Mouse (Mus musculus) ES-E14 (cell line): ENCODE results near the gene Igf1. TPM values are rescaled to one million over a fixed set of nuclear protein-coding genes. Genes with fewer than 3 reads are reported as not detected.

Experiments
- DNase-seq: peaks from one replicate; pipeline ENCODE4 v3.0.0-alpha.2; 2013; ENCODE audit warnings: low read depth, low spot score
- H3K27ac ChIP-seq: 2 replicates; pipeline ENCODE4 v1.5.1; 2012; ENCODE audit warnings: low read depth, mild to moderate bottlenecking, low read length, moderate library complexity, mixed read lengths; ENCODE audit not compliant: poor library complexity, insufficient read depth, severe bottlenecking
- H3K36me3 ChIP-seq: 2 replicates; pipeline ENCODE4 v1.6.1; 2012; ENCODE audit warnings: mild to moderate bottlenecking, low read length, moderate library complexity, mixed read lengths; ENCODE audit not compliant: control insufficient read depth, poor library complexity, insufficient read depth, severe bottlenecking
- H3K4me1 ChIP-seq, 2 experiments: fragments of 150-350 bp in 1 of 2; sonication (generic) in 1 of 2; 2 replicates each; pipeline ENCODE4 v1.6.1; 2012; ENCODE audit warnings: low read length in 2 of 2, mild to moderate bottlenecking in 1 of 2, mixed read lengths in 1 of 2; ENCODE audit not compliant: control insufficient read depth in 2 of 2, insufficient read depth in 2 of 2, poor library complexity in 1 of 2
- H3K4me3 ChIP-seq, 2 experiments: fragments of 150-350 bp in 1 of 2; sonication (generic) in 1 of 2; 2 replicates each; pipeline ENCODE4 v1.5.1; 2012; ENCODE audit warnings: low read length in 2 of 2, low read depth in 1 of 2, mild to moderate bottlenecking in 1 of 2, mixed read lengths in 1 of 2; ENCODE audit not compliant: insufficient read depth in 1 of 2, poor library complexity in 1 of 2, severe bottlenecking in 1 of 2
- H3K9ac ChIP-seq: 2 replicates; pipeline ENCODE4 v1.6.1; 2012; ENCODE audit warnings: low read depth, mild to moderate bottlenecking, low read length, mixed read lengths; ENCODE audit not compliant: poor library complexity, insufficient read depth, severe bottlenecking
- H3K9me3 ChIP-seq: fragments of 150-350 bp; sonication (generic); 2 replicates; pipeline ENCODE4 v1.6.1; 2012; ENCODE audit warnings: low read depth, mild to moderate bottlenecking, low read length; ENCODE audit not compliant: control insufficient read depth, insufficient read depth
- CHD2 ChIP-seq: IDR thresholded peaks from 2 replicates; pipeline ENCODE4 v1.6.1; 2014; ENCODE audit warnings: mild to moderate bottlenecking, low read depth, low read length, inconsistent platforms
- HCFC1 ChIP-seq: IDR thresholded peaks from 2 replicates; pipeline ENCODE4 v1.6.1; 2012; ENCODE audit warnings: low read length, inconsistent platforms, borderline replicate concordance; ENCODE audit not compliant: insufficient read depth
- MAFK ChIP-seq: IDR thresholded peaks from 2 replicates; pipeline ENCODE4 v1.6.1; 2014; ENCODE audit warnings: mild to moderate bottlenecking, low read depth, low read length, inconsistent platforms; ENCODE audit not compliant: insufficient read depth
- ZC3H11A ChIP-seq: IDR thresholded peaks from 2 replicates; pipeline ENCODE4 v1.6.1; 2012; ENCODE audit warnings: low read depth, mild to moderate bottlenecking, inconsistent platforms, low read length, borderline replicate concordance
- ZNF384 ChIP-seq: IDR thresholded peaks from 2 replicates; pipeline ENCODE4 v1.6.1; 2012; ENCODE audit warnings: low read depth, low read length, inconsistent platforms
- in situ Hi-C, 2 experiments: fragments of 600-800 bp; cut with MboI; formaldehyde crosslinking; loops; one replicate each; pipeline ENCODE4 v1.15.1; 2025; ENCODE audit warnings: low sequenced_read_pairs in 2 of 2, inconsistent platforms in 1 of 2; ENCODE audit not compliant: unreplicated experiment in 2 of 2
- total RNA-seq: library from RNA; depleted of rRNA; stranded (reverse); fragments of 300-350 nt; gene quantifications from 2 replicates; pipeline ENCODE4 v1.2.3, GENCODE M21; 2012

Gene Igf1
- total RNA-seq, 1 experiment, result 0.40 TPM

GRCm38 (mm10) chr10:87904324-87904723 lies 46.3 kb downstream of the Igf1 start:
- DNase-seq, result no peak
- Histone ChIP-seq H3K4me3 (no peak overlapping the region), H3K9me3 (no peaks in the 10 kb centered on the region), H3K4me1 (no peaks in the 10 kb centered on the region), H3K27ac (no peak overlapping the region), H3K36me3 (no peaks in the 10 kb centered on the region), H3K9ac (no peak overlapping the region)
- in situ Hi-C loops, result no loop called here
- TF ChIP-seq ZNF384, result no peak
- no peak for TF ChIP-seq CHD2
- no peak for TF ChIP-seq HCFC1
- TF ChIP-seq MAFK, result no peak
- no peak for TF ChIP-seq ZC3H11A

GRCm38 (mm10) chr10:87905087-87905486 lies 47.0 kb downstream of the Igf1 start:
- Histone ChIP-seq H3K4me1 (no peaks in the 10 kb centered on the region), H3K9me3 (no peaks in the 10 kb centered on the region), H3K4me3 (no peak overlapping the region), H3K36me3 (no peaks in the 10 kb centered on the region), H3K27ac (no peak overlapping the region), H3K9ac (no peak overlapping the region)
- in situ Hi-C loops, result no loop called here
- TF ChIP-seq MAFK, result no peak
- no peak for TF ChIP-seq HCFC1
- TF ChIP-seq ZNF384, result no peak
- no peak for TF ChIP-seq ZC3H11A
- TF ChIP-seq CHD2, result no peak
- DNase-seq, result no peak

GRCm38 (mm10) chr10:87906121-87906520 lies 48.1 kb downstream of the Igf1 start:
- no peak overlapping the region for H3K27ac ChIP-seq
- no peak overlapping the region for H3K4me3 ChIP-seq
- no peaks in the 10 kb centered on the region for H3K36me3 ChIP-seq
- no peaks in the 10 kb centered on the region for H3K4me1 ChIP-seq
- DNase-seq, result no peak
- no peak overlapping the region for H3K9ac ChIP-seq
- in situ Hi-C loops, result no loop called here
- H3K9me3 ChIP-seq, result no peaks in the 10 kb centered on the region
- TF ChIP-seq HCFC1 (no peak), ZC3H11A (no peak), ZNF384 (no peak), MAFK (no peak), CHD2 (no peak)

GRCm38 (mm10) chr10:87906757-87907307 lies 48.8 kb downstream of the Igf1 start:
- no peak for DNase-seq
- TF ChIP-seq CHD2, result no peak
- no peak for TF ChIP-seq ZNF384
- in situ Hi-C loops, result no loop called here
- no peak overlapping the region for H3K4me3 ChIP-seq
- H3K4me1 ChIP-seq, result no peaks in the 10 kb centered on the region
- H3K36me3 ChIP-seq, result no peaks in the 10 kb centered on the region
- no peaks in the 10 kb centered on the region for H3K9me3 ChIP-seq
- H3K9ac ChIP-seq, result no peak overlapping the region
- H3K27ac ChIP-seq, result no peak overlapping the region

GRCm38 (mm10) chr10:87913852-87914251 lies 55.8 kb downstream of the Igf1 start:
- in situ Hi-C loops, result no loop called here
- TF ChIP-seq ZC3H11A (no peak), ZNF384 (no peak), HCFC1 (no peak), MAFK (no peak), CHD2 (no peak)

More at GRCm38 (mm10) chr10:87913852-87914251, 55.8 kb downstream of the Igf1 start:
- Histone ChIP-seq H3K9ac (no peak overlapping the region), H3K4me1 (no peaks in the 10 kb centered on the region), H3K4me3 (no peak overlapping the region), H3K36me3 (no peaks in the 10 kb centered on the region), H3K9me3 (no peaks in the 10 kb centered on the region), H3K27ac (no peak overlapping the region)
- DNase-seq, result no peak
